Mouse (Mus musculus) ES-Bruce4 (cell line): ENCODE data around the gene Marc1.

ENCODE experiments used
- CTCF ChIP-seq: IDR thresholded peaks from one replicate; pipeline ENCODE4 v1.8.1; 2011; ENCODE audit warnings: low read depth, low read length
- EP300 ChIP-seq: IDR thresholded peaks from 2 replicates; pipeline ENCODE4 v1.6.1; 2011; ENCODE audit warnings: low read depth, low read length; ENCODE audit not compliant: insufficient read depth

DNA sequence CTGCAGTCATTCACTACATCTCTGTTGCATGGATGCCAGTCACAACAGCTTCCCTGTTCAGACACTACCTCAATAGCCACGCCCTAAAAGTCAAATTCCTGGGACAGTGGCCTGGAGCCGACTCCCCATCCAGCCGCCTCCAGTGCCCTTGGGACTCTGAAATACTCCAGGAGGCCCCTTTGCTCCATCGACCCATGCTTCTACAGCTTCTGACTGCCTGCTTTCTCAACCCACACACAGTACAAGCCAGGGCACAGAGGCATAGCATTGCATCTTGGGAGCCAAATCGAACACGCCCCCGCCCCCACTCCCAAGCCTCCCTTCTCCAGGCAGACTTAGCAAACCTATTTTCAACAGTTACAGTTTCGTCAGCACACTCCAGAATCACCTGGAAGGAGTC lies 18.8 kb upstream of the Marc1 start:
- TF ChIP-seq CTCF (no peak), EP300 (no peak)
